Mouse (Mus musculus) cerebellum, postnatal 36 days (tissue): ENCODE measurements around the gene Abhd6.

ENCODE experiments used
- DNase-seq, 2 experiments: peaks; one replicate each; pipeline ENCODE4 v3.0.0; 2021 to 2022; ENCODE audit warnings: mixed read lengths in 2 of 2

Abhd6 gene

DNA sequence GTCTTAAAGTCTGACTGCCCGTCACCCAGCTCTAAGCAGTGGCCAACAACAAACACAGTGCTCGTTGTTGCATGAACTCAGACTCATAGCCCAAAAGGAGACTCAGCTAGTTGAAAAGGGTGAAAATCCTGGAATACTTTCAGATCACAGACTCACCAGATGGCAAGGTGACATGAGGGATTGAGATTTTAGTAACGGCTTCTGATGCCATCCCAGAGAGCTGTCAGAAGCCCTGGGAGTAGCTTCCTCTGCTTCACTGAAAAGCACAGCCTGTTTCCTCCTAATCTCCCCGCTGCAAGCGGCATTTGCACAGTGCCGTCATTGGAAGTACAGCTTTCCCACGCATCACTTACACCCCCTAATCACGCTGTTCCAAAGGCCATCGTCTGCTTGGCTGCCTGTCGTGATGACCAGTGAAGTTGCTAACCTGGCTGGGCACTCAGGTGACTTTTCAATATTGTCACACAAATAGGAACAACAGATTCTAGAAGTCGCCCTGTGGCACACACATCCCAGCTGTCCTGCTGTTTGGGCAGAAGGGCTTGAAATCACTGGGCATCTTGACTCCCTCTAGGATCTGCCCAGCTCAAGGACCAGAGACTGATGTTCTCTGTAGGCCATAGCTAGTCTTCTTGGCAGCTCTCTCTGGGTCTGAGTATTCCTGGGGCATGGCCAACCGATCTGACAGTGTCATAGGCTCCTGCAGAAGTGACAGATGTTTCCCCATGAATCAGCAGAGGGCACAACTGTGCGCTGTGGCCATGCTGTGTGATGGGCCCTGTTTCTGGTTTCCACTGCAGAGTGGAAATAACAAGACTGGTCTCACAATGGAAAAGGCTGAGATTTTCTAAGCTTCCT is 29.6 kb downstream of the Abhd6 start:
- DNase-seq, result peak; percentile 50 to 58

DNA sequence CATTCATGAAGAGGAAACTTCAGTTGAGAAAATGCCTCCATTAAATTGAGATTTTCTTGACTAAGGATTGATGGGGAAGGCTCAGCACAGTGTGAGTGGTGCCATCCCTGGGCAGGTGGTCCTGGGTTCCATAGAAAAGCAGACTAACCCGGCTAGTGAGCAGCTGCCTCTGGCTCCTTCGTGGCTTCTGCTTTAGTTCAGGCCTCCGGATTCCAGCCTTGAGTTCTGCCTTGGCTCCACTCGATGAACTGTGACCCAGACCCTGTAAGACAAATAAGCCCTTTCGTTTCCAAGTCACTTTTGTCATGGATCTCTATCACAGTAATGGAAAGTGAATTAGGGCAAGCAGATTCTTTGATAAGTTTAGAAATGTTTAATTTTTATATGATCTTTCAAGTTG is 31.9 kb downstream of the Abhd6 start:
- no peak for DNase-seq

- no peak for DNase-seq
These were observed 33.2 kb downstream of the Abhd6 start for GRCm38 (mm10) chr14:8035951-8036350.

DNA sequence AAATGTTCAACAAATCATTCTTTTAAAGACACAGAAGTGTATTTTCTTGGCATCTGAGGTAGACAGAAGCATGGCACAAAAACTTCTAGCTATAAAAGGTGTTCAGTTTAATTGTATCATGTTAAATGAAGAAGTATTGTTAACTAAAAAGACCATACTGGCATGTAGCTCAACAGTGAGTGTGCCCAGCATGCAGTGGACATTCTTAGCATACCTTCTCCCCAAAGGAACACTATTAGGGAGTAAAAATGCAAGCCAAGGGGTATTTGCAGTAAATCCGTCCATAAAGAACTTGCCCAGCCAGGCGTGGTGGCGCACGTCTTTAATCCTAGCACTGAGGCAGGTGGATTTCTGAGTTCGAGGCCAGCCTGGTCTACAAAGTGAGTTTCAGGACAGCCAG is 33.7 kb downstream of the Abhd6 start:
- no peak for DNase-seq

DNA sequence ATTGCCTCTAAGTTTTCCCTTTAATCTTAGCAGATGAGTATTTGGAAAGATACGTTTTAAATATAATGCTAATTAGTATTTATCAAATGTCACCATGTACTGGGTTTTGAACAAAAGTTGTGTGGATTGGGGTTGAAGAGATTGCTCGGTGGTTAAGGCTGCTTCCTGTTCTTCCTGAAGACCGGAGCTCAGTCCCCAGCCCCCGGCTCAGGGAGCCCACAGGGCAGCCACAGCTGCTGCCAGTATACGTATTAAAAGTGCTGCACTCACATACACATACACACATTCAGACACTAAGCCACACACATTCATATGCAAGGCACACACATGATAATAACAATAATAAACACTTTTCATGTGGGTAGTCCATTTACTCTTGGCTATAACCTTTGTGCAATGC is 35.4 kb downstream of the Abhd6 start:
- DNase-seq, result no peak

DNA sequence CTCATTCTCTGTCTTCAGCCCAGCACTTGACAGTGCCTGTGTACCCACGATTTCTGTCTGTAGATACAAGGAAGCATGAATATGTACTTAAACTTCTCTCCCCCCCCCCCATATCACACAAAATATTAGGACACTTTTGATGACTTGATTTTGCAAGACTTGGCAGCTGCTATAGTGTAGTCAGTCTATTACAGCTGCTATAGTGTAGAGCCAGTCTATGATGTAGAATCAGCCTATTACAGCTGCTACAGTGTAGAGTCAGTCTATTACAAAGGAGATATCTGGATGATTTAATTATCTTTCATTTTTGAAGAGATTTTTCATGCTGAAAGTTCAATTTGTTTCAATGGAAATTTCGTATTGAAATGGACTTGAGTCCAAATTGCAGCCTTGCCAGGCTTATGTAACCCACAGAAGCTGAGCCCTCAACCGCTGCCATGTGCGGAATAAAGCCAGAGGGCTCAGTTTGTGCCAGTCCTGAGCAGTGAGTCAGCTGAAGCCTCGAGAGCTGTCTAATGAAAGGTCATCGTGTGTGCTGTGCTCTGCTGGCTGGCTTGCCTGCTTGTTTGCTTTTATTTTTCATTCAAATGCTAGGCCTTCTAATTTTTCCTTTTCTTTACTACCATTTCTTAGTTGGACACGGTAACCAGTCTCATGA is 36.2 kb downstream of the Abhd6 start:
- DNase-seq, result peak; percentile 68 to 73

GRCm38 (mm10) chr14:8040179-8040578 is 37.5 kb downstream of the Abhd6 start:
- no peak for DNase-seq

- no peak for DNase-seq
These were observed 38.4 kb downstream of the Abhd6 start for GRCm38 (mm10) chr14:8040911-8041678.

DNA sequence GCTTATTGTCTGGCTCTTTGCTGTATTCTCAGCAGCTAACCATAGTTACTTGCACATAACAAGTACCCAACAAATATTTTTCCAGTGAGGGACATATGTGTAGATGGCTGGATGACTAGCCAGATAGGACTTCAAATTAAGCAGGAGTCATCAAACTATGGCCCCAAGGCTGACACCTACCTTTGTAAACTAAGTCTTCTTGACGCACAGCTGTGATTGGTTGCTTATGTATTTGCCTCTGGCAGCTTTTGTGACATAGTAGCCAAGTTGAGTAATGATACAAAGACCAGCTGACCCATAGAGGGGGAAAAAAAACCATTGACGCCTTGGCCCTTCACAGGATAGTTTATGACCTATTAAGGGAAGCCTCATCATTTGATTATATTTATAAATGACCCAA is 39.4 kb downstream of the Abhd6 start:
- no peak for DNase-seq

- no peak for DNase-seq
These were observed 39.9 kb downstream of the Abhd6 start for GRCm38 (mm10) chr14:8042577-8042976.

DNA sequence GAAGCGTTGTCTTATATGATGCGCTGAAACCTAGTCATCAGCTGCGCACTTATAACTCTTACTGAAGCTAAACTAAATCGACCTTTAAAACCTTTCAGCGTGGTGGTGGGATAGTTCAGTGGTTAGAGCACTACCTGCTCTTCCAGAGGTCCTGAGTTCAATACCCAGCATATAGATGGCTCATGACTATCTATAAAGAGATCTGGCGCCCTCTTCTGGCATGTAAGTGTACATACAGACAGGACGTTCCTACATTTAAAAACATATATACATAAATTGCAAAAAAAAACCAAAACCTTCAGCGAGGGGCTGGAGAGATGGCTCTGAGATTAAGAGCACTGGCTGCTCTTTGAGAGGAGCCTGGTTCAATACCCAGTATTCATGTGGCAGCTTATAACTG is 41.6 kb downstream of the Abhd6 start:
- peak in 1 of 2 experiments; percentile 54 for DNase-seq

DNA sequence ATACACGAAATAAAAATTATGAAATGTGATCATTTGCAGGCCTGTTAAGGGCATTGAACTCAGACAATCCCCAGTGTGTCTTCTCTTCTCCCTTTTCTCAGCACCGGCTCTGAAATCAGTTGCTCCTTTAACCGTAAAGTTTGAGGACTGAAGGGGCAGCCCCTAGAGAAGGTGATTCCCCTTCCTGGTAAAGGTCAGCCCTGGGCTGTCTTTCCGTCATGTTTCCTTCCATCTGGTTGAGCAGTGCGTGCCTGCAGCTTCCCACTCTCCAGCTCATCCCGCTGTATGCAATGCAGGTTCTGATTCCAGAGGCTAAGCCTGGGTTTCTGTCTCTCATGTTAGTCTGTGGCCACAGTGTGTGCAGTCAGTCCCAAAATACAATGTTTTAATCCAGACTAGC is 42.1 kb downstream of the Abhd6 start:
- DNase-seq, result no peak

DNA sequence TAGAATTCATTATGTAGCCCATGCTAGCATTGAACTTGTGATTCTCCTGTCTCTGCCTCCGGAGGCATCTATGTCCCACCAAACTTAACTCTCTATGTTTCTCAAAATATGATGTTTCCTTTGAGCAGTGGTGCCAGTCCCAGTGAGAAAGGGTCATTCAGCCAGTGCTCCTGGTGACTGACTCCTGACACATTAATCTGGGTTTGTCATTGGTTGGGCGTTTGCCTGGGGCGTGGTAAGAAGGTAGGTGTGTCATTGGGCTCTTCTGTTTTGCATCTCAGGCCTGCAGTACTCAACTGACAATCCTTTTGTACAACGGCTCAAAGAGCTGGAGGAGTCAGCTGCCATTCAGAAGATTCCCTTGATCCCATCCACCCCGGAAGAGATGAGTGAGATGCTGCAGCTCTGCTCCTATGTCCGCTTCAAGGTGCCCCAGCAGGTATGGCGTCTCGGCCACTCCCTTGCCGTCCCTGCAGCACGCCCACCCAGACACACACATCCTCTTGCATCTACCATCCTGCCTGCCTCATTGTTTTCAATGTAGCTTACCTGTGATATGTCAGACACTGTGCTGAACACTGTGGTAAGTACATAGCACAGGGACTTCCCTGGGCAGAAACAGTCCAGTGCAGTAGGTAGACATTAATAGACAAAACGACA is 42.6 kb downstream of the Abhd6 start:
- no peak for DNase-seq

DNA sequence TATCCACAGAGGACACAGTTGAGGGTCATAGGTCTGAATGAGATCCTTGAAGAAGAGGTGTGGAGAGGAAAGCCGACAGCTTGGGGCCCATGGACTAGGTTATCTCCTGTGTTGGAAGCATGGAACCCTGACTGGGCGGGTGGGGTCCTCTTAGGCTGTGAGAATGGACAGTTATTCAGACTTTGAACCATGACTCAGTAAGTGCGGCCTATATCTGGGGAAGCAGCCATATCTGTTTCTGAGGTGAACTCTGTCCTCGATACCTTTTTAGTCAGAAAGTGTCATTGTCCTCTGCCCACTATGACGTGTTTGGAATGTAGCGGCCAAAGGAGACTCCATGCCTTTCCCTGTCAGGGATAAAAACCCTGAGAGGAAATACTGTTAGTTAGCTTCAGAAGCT is 44.1 kb downstream of the Abhd6 start:
- no peak for DNase-seq

DNA sequence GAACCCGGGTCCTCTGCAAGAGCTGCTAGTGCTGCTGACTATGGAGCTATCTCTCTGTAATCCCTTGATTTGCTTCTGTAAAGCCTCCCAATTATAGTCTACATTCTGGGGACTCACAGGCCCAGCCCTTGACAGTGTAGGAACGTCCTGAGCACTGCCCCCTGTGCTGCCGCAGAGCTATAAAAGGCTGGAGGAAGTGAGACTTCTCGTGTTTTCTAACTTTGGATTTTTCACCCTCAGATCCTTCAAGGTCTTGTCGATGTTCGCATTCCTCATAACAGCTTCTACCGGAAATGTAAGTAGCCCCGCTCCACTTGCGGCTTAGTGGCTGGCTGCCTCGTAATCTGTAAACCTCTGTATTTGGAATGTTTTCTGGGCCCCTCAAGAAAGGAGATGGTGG is 46.6 kb downstream of the Abhd6 start:
- no peak for DNase-seq

- no peak for DNase-seq
These were observed 49.2 kb downstream of the Abhd6 start for GRCm38 (mm10) chr14:8051869-8052268.

DNA sequence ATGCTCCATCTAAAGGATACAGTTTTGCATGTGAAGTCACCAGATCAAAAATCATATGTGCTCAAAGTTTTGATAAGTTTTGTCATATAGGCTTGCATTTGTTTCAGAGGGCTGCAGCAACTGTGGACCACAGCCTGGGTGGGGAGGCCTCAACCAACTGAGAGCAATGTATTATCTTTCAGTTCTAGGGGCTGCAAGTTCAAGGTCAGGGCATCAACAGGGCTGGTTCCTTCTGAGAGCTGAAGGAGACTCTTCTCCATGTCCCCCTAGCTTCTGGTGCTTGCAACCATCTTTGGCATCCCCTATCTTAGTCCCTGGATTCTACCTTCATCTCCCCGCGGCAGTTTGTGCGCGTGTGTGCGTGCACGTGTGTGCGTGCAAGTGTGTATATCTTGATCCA is 50.0 kb downstream of the Abhd6 start:
- no peak for DNase-seq

DNA sequence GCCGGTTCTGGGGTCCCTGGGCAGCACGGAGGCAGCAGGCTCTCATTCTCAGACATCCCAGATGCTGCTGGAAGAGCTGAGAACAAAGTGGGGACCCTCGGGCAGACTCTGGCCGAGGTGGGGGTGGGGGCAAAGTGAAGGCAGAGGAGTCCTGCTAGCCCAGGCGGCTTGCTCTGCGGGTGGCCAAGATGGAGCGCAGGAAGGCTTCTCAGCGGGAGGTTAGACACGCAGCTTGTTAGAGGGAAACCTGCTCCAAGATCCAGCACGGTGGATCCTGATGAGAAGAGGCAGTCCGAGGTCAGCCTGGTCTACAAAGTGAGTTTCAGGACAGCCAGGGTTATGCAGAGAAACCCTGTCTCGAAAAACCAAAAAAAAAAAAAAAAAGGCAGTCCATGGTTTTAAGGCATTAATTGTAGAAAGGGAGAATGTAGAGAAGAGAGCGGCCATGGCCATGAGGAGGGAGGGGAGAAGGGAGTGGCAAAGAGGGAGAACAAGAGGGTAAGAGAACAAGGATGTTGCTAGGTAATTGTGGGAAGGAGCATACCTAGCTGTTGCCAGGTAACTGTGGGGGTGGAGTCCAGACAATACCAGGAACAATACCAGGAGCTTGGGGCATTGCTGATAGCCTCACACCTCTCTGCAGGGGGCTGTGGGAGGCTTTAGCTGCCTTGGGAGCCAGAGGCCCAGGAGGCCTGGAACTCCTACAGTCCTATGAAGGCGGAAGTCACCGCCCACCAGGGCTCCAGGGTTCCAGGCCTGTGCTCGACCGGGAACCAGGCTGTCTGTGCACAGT is 51.8 kb downstream of the Abhd6 start:
- DNase-seq, result no peak

- no peak for DNase-seq
These were observed 53.4 kb downstream of the Abhd6 start for GRCm38 (mm10) chr14:8056076-8056475.

DNA sequence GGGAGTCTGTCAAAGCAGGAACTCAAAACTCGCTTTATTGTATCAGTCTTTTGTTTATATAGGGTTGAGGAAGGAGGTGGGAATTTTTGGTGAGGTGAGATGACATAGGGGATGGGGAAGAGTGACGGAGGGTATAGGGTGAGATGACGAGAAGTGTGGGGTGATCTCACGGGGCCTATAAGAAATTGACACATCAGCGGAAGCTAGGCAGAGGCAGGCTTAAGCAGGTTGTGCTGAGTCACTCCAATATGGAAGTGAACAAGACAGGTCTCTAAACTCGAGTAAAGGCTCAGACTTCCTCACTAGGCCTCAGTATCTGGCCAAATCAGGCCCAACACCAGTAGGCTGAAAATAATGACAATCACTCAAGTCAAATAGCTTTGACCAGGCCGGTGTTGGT is 57.2 kb downstream of the Abhd6 start:
- DNase-seq, result no peak

- DNase-seq, result no peak
These were observed 59.4 kb downstream of the Abhd6 start for GRCm38 (mm10) chr14:8062076-8062475.
